Mouse (Mus musculus) ovary, adult 18-20 months (tissue): ENCODE measurements around the gene Eif4ebp2.
A peak's percentile ranks its signal among the peaks of the same experiment; 100 is the strongest.
"Not testable (repeated sequence)": the region's sequence is repeated elsewhere in the genome, so short reads cannot be mapped to it uniquely, and the experiment has no call there.

Experiments used
- DNase-seq: peaks from one replicate; pipeline ENCODE4 v3.0.0; 2022; ENCODE audit warnings: low spot score, mixed read lengths

Gene Eif4ebp2

DNA sequence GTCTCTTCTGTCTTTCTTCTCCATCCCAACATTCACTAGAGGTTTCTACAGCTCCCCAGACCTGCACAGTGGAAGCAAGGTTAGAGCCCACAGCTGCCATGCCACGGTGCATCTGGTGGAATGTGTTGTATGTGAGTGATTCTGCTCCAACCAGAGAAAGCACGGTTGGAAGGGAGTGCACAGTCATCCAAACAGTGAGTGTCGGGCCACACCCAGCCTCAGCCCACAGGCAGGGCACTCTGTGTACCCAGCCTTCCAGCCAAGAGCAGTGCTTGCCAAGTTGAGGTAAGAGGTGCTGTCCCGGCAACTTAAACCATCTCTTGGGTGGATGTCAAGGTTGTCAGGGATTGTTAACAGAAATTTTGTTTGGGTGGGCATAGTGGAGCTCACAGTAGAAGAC, 12.5 kb upstream of the Eif4ebp2 start:
- no peak for DNase-seq

DNA sequence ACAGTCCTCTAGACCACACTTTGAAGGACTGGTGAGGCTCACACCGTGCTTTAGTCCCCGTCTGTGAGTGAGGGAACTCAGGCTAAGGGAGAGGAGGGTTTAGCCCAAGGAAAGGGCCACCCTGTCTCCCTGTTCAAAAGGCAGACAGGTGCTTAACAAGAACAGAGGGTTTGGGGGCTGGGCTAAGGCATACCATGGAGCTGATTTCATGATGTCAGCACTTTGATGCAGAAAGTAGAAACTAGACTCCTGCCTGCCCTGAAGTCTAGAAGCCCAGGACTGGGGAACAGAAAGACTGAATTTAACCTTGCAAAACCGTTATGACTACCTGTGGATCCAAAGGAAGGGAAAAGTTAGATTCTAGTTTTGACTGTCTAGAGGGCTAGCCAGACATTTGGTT, 4.7 kb upstream of the Eif4ebp2 start:
- DNase-seq = no peak

GRCm38 (mm10) chr10:61453171-61453570, 710 bp upstream of the Eif4ebp2 start:
- DNase-seq = not testable (repeated sequence)

GRCm38 (mm10) chr10:61451931-61452617, 387 bp downstream of the Eif4ebp2 start:
- peak; percentile 19 for DNase-seq

DNA sequence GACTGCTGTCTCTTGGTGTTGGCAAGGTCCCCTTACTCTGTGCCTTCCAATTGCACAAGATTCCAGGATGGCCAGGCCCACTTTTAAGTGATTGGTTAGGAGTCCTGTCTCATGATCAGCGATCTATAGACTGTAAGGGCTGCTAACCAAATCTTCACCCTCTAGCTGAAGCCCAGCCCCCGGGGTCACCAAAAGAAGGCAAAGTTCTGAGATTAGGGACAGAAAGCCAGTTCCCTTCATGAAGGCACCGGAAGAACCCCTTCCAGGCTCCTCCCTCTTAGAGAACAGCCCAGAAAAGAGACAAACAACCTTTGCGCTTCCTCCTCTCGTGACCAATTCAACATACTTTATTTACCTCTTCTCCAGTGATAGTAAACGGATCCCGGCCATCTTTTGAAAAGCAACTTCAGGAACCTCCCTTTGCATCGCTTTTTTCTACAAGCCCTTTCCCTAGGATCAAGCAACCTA, 964 bp downstream of the Eif4ebp2 start:
- no peak for DNase-seq

- DNase-seq = no peak
Observed at GRCm38 (mm10) chr10:61448834-61449233, 3.6 kb downstream of the Eif4ebp2 start.

- DNase-seq = no peak
Observed at GRCm38 (mm10) chr10:61447581-61448353, 4.7 kb downstream of the Eif4ebp2 start.

DNA sequence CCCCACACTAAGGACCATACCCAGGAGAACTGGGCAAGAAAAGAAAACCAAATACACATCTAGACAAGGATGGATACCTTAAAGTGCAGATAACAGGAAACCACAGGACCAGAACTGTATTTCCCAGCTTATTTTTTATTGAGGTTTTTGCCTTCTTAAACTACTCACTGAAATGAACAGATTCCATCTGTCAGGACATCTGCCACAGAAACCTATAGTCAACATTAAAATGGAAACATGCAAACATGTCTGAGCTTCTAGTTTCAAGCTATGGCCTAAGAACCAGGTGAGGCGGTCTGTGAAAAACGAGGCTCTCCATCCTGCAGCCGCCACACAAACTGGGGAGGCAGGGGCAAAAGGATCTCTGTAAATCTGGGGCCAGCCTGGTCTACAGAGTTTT, 7.4 kb downstream of the Eif4ebp2 start:
- no peak for DNase-seq

GRCm38 (mm10) chr10:61443876-61444275, 8.6 kb downstream of the Eif4ebp2 start:
- DNase-seq = no peak

DNA sequence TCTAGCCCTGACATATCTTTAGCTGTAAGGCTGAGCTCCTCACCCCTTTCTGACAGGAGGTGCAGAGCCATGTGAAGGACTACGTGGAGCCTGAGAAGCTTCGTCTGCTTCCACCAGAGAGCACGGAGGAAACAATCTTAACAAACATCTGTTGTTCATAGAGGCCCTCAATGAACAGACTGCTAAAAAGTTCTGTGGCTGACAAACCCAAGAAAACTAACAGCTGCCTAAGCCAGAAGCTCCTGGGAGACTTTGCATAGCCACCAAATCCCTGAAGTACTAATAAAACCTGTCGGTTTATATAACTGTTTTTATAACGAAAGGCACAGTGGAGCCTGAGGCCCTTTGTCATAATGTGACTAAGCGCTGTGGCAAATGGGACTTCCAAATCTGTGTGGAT, 9.0 kb downstream of the Eif4ebp2 start:
- no peak for DNase-seq

GRCm38 (mm10) chr10:61440202-61440800, 12.2 kb downstream of the Eif4ebp2 start:
- DNase-seq = no peak

- DNase-seq = no peak
Observed at GRCm38 (mm10) chr10:61431375-61431774, 21.1 kb downstream of the Eif4ebp2 start.

- DNase-seq = no peak
Observed at GRCm38 (mm10) chr10:61429043-61429442, 23.4 kb downstream of the Eif4ebp2 start.

DNA sequence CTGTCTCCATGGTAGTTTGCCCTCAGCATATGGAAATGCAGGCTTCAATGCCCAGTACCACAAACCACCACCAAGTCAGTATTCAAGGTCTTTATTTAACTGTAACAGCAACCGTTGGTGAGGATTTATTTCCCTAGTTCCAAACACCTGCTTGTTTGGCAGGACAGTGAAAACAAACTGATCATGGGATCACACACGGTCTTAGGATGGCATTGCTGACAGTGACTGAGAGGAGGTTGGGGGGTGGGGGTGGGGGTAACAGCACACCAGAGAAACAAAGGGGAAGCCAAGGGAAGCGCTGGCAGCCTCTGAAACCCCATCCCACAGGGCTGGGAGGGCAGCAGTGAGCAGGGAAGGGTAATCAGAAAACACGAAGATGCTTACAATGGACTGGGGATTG, 24.0 kb downstream of the Eif4ebp2 start:
- no peak for DNase-seq

DNA sequence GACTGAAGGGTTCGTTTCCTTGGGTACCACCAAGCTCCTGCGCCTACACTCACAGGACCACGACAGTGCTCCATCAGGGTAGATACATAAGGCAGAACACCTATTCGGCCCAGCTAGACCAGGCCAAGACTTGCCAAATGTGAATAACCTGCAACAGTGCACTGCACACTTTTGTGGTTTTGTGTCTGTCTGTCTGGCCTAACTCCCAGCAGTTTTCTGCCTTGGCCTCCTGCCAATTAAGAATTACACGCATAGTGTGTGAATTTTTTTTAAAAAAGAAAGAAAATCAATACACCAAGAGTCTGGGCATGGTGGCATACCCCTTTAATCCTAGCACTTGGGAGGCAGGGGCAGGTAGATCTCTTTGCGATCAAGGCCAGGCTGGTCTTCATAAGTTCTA, 24.5 kb downstream of the Eif4ebp2 start:
- DNase-seq = no peak

DNA sequence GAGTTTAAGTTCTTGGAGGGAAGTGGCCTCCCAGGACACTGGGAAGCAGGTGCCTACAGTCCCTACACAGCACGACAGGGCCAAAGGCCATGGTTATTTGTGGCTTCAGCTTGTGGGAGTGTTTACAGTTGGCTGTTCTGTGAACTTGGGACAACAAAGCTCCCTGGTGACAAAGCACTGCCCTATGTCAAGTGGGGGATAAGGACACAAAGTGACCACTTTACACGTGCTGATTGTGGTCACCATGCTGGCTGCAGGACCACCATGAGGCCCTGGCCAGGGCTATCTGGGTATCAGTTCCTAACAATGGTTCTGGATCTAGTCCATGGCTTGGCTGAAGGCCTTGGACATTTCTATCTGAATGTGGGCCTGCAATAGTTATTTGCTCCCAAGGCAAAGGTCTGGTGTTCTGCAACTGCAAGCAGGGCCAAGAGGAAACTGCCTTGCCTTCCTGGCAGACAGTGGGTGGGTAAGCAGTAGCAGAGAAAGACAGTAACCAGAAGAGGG, 26.2 kb downstream of the Eif4ebp2 start:
- peak; percentile 20 for DNase-seq

GRCm38 (mm10) chr10:61425047-61425446, 27.4 kb downstream of the Eif4ebp2 start:
- no peak for DNase-seq

- DNase-seq = no peak
Observed at GRCm38 (mm10) chr10:61424500-61424899, 28.0 kb downstream of the Eif4ebp2 start.

GRCm38 (mm10) chr10:61423289-61423688, 29.2 kb downstream of the Eif4ebp2 start:
- no peak for DNase-seq

GRCm38 (mm10) chr10:61422861-61423260, 29.6 kb downstream of the Eif4ebp2 start:
- no peak for DNase-seq

DNA sequence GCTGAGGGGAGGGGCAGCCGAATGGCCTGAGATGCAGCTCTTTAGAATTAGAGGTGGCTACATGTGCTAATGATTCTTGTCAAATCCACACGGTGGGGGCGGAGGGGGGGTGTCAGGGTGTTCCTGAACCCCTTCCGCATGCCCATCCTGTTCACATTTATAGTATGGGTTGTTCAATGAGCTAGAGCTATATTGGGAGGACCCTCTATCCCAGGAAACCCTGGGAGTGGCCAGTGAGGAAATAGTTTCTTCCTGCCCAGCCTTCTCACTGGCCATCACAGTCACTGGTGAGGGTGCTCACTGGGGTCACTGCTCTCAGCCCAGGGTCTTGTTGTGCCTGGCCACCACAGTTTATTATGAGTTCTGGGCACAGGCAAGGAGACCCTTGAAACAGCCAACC, 32.5 kb downstream of the Eif4ebp2 start:
- no peak for DNase-seq

GRCm38 (mm10) chr10:61419146-61419545, 33.3 kb downstream of the Eif4ebp2 start:
- DNase-seq = no peak
